Mouse (Mus musculus): Measurements from ENCODE around the gene Phpt1. TPM values are rescaled to one million over a fixed set of nuclear protein-coding genes. Genes with fewer than 3 reads are reported as not detected.

Phpt1 gene
- total and polyA plus RNA-seq, 2 experiments from 2014 or later = 37.9 to 248 TPM

DNA sequence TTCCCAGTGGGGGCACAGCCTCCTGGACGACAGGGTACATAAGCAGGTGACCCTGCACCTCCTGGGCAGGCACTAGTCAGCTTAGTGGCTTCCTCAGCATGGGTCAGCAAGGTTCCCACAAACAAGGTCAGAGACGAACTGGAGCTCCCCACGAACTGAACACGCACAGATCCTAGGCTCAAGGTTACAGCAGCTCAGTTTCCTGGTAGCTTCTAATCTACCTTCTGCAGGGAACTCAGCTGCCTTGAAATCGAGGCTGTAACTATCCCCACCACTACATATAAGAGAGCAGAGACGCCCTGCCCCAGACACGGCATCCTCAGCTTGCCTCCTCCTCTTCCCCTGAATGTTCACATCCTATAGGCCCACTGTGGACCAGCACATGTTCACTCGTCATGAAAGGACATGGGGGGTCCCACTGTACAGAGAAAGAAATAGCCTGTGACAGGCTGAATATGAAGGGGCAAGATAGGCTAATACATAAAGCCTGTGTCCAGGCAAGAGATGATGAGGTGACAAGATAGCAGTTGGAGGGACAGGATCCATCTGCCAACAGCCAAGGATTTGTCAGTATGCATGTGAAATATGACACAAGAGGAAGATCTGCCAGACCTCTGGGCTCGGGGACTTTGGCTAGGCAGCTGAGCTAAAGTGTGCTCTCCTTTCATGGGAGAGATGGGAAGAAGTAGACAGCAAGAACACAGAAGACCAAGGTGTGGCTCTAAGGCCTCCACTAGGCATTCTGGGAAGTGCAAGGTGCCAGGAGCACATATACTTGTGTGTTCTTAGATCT is 48.3 kb downstream of the Phpt1 start:
- peaks cover 94% of the 10 kb centered on the region for H3K36me3 ChIP-seq (replicated peaks; ENCODE audit: control insufficient read depth, insufficient read depth, low read length)
- 83% methylated on average over 9 of the region's 9 CpGs for WGBS
- ATAC-seq (ENCODE audit: insufficient read depth, low read depth) (no peak), DNase-seq (ENCODE audit: low spot score) (no peak)
- no peak for TF ChIP-seq CTCF (IDR thresholded peaks at IDR 0.05; ENCODE audit: low read depth)
- TF ChIP-seq EP300 (IDR thresholded peaks at IDR 0.05; ENCODE audit: low read depth) = no peak
- no peak overlapping the region for H3K4me3 ChIP-seq (ENCODE audit: low read depth, low read length)
- no peaks in the 10 kb centered on the region for H3K27me3 ChIP-seq (ENCODE audit: control insufficient read depth, insufficient read depth, low read length)
- no peak overlapping the region for H3K9ac ChIP-seq (replicated peaks; ENCODE audit: low read depth, low read length)
- no peaks in the 10 kb centered on the region for H3K4me1 ChIP-seq (ENCODE audit: control insufficient read depth, insufficient read depth)
- H3K9me3 ChIP-seq (replicated peaks; ENCODE audit: control insufficient read depth, low read length) = no peaks in the 10 kb centered on the region
- no peak overlapping the region for H3K4me2 ChIP-seq (ENCODE audit: low read depth, low read length)
- no peak overlapping the region for H3K27ac ChIP-seq (ENCODE audit: low read depth)

Other genes starting within 250 kb of the Phpt1 start
Only the 30 nearest of the 34 such genes appear.
- 1.3 and 10.9 TPM in 2 replicates for gene Uap1l1, start 209.5 kb downstream of the Phpt1 start, total RNA-seq (2014; rRNA removed; ENCODE audit: low replicate concordance)
- gene Uap1l1, start 209.5 kb downstream of the Phpt1 start, polyA plus RNA-seq (2015; fragmentation: Nextera tagmentation; extraction: Ambion mirVana) = 13.0 and 14.3 TPM in 2 replicates
- 14.0 and 26.1 TPM in 2 replicates for gene Sapcd2, start 202.9 kb downstream of the Phpt1 start, total RNA-seq (2014; rRNA removed; ENCODE audit: low replicate concordance)
- 5.6 and 6.4 TPM in 2 replicates for gene Sapcd2, start 202.9 kb downstream of the Phpt1 start, polyA plus RNA-seq (2015; fragmentation: Nextera tagmentation; extraction: Ambion mirVana)
- 7.9 and 44.8 TPM in 2 replicates for gene Entpd2, start 179.3 kb downstream of the Phpt1 start, total RNA-seq (2014; rRNA removed; ENCODE audit: low replicate concordance)
- 3.5 and 4.2 TPM in 2 replicates for gene Entpd2, start 179.3 kb downstream of the Phpt1 start, polyA plus RNA-seq (2015; fragmentation: Nextera tagmentation; extraction: Ambion mirVana)
- gene Npdc1, start 175.9 kb downstream of the Phpt1 start, total RNA-seq (2014; rRNA removed; ENCODE audit: low replicate concordance) = 43.0 and 49.7 TPM in 2 replicates
- gene Npdc1, start 175.9 kb downstream of the Phpt1 start, polyA plus RNA-seq (2015; fragmentation: Nextera tagmentation; extraction: Ambion mirVana) = 21.0 and 24.5 TPM in 2 replicates
- gene Fut7, start 152.0 kb downstream of the Phpt1 start, total RNA-seq (2014; rRNA removed; ENCODE audit: low replicate concordance) = not detected in 2 replicates
- gene Fut7, start 152.0 kb downstream of the Phpt1 start, polyA plus RNA-seq (2015; fragmentation: Nextera tagmentation; extraction: Ambion mirVana) = not detected in 2 replicates
- gene Abca2, start 146.5 kb downstream of the Phpt1 start, total RNA-seq (2014; rRNA removed; ENCODE audit: low replicate concordance) = 27.6 and 32.0 TPM in 2 replicates
- gene Abca2, start 146.5 kb downstream of the Phpt1 start, polyA plus RNA-seq (2015; fragmentation: Nextera tagmentation; extraction: Ambion mirVana) = 2.4 and 3.6 TPM in 2 replicates
- 2.4 and 4.5 TPM in 2 replicates for gene Clic3, start 118.4 kb downstream of the Phpt1 start, total RNA-seq (2014; rRNA removed; ENCODE audit: low replicate concordance)
- gene Clic3, start 118.4 kb downstream of the Phpt1 start, polyA plus RNA-seq (2015; fragmentation: Nextera tagmentation; extraction: Ambion mirVana) = 6.5 and 7.4 TPM in 2 replicates
- 71.9 and 90.7 TPM in 2 replicates for gene Paxx, start 114.1 kb downstream of the Phpt1 start, total RNA-seq (2014; rRNA removed; ENCODE audit: low replicate concordance)
- 42.7 and 45.5 TPM in 2 replicates for gene Paxx, start 114.1 kb downstream of the Phpt1 start, polyA plus RNA-seq (2015; fragmentation: Nextera tagmentation; extraction: Ambion mirVana)
- gene Ptgds, start 105.2 kb downstream of the Phpt1 start, total RNA-seq (2014; rRNA removed; ENCODE audit: low replicate concordance) = 708 and 711 TPM in 2 replicates
- gene Ptgds, start 105.2 kb downstream of the Phpt1 start, polyA plus RNA-seq (2015; fragmentation: Nextera tagmentation; extraction: Ambion mirVana) = 356 and 359 TPM in 2 replicates
- gene Lcn12, start 81.3 kb downstream of the Phpt1 start, total RNA-seq (2014; rRNA removed; ENCODE audit: low replicate concordance) = not detected in 2 replicates
- gene Lcn12, start 81.3 kb downstream of the Phpt1 start, polyA plus RNA-seq (2015; fragmentation: Nextera tagmentation; extraction: Ambion mirVana) = not detected in 2 replicates
- gene Fbxw5, start 74.5 kb downstream of the Phpt1 start, total RNA-seq (2014; rRNA removed; ENCODE audit: low replicate concordance) = 115 and 141 TPM in 2 replicates
- gene Fbxw5, start 74.5 kb downstream of the Phpt1 start, polyA plus RNA-seq (2015; fragmentation: Nextera tagmentation; extraction: Ambion mirVana) = 70.6 and 76.5 TPM in 2 replicates
- gene C8g, start 73.5 kb downstream of the Phpt1 start, total RNA-seq (2014; rRNA removed; ENCODE audit: low replicate concordance) = 1.6 and 9.0 TPM in 2 replicates
- gene C8g, start 73.5 kb downstream of the Phpt1 start, polyA plus RNA-seq (2015; fragmentation: Nextera tagmentation; extraction: Ambion mirVana) = 2.4 and 4.0 TPM in 2 replicates
- gene Traf2, start 28.3 kb downstream of the Phpt1 start, total RNA-seq (2014; rRNA removed; ENCODE audit: low replicate concordance) = 5.1 and 6.3 TPM in 2 replicates
- gene Traf2, start 28.3 kb downstream of the Phpt1 start, polyA plus RNA-seq (2015; fragmentation: Nextera tagmentation; extraction: Ambion mirVana) = 14.2 and 15.8 TPM in 2 replicates
- gene Edf1, start 17.4 kb downstream of the Phpt1 start, total RNA-seq (2014; rRNA removed; ENCODE audit: low replicate concordance) = 112 and 136 TPM in 2 replicates
- gene Edf1, start 17.4 kb downstream of the Phpt1 start, polyA plus RNA-seq (2015; fragmentation: Nextera tagmentation; extraction: Ambion mirVana) = 314 and 343 TPM in 2 replicates
- gene Mamdc4, start 379 bp downstream of the Phpt1 start, total RNA-seq (2014; rRNA removed; ENCODE audit: low replicate concordance) = 1.7 and 2.0 TPM in 2 replicates
- gene Mamdc4, start 379 bp downstream of the Phpt1 start, polyA plus RNA-seq (2015; fragmentation: Nextera tagmentation; extraction: Ambion mirVana) = 0.14 and 1.6 TPM in 2 replicates
- not detected in 2 replicates for gene Ajm1, start 6.5 kb upstream of the Phpt1 start, total RNA-seq (2014; rRNA removed; ENCODE audit: low replicate concordance)
- gene Ajm1, start 6.5 kb upstream of the Phpt1 start, polyA plus RNA-seq (2015; fragmentation: Nextera tagmentation; extraction: Ambion mirVana) = not detected in 2 replicates
- gene Rabl6, start 33.3 kb upstream of the Phpt1 start, total RNA-seq (2014; rRNA removed; ENCODE audit: low replicate concordance) = 52.1 and 89.9 TPM in 2 replicates
- 28.7 and 30.7 TPM in 2 replicates for gene Rabl6, start 33.3 kb upstream of the Phpt1 start, polyA plus RNA-seq (2015; fragmentation: Nextera tagmentation; extraction: Ambion mirVana)
- not detected in 2 replicates for gene Ccdc183, start 42.5 kb upstream of the Phpt1 start, total RNA-seq (2014; rRNA removed; ENCODE audit: low replicate concordance)
- 0.22 and 0.23 TPM in 2 replicates for gene Ccdc183, start 42.5 kb upstream of the Phpt1 start, polyA plus RNA-seq (2015; fragmentation: Nextera tagmentation; extraction: Ambion mirVana)
- 36.6 and 42.3 TPM in 2 replicates for gene Tmem141, start 46.8 kb upstream of the Phpt1 start, total RNA-seq (2014; rRNA removed; ENCODE audit: low replicate concordance)
- gene Tmem141, start 46.8 kb upstream of the Phpt1 start, polyA plus RNA-seq (2015; fragmentation: Nextera tagmentation; extraction: Ambion mirVana) = 36.8 and 38.4 TPM in 2 replicates
- 1.4 and 4.8 TPM in 2 replicates for gene Fcna, start 52.8 kb upstream of the Phpt1 start, total RNA-seq (2014; rRNA removed; ENCODE audit: low replicate concordance)
- 1.9 and 3.4 TPM in 2 replicates for gene Fcna, start 52.8 kb upstream of the Phpt1 start, polyA plus RNA-seq (2015; fragmentation: Nextera tagmentation; extraction: Ambion mirVana)
- gene Lcn8, start 77.9 kb upstream of the Phpt1 start, total RNA-seq (2014; rRNA removed; ENCODE audit: low replicate concordance) = not detected in 2 replicates
- not detected in 2 replicates for gene Lcn8, start 77.9 kb upstream of the Phpt1 start, polyA plus RNA-seq (2015; fragmentation: Nextera tagmentation; extraction: Ambion mirVana)
- gene Lcn5, start 82.7 kb upstream of the Phpt1 start, total RNA-seq (2014; rRNA removed; ENCODE audit: low replicate concordance) = not detected in 2 replicates
- gene Lcn5, start 82.7 kb upstream of the Phpt1 start, polyA plus RNA-seq (2015; fragmentation: Nextera tagmentation; extraction: Ambion mirVana) = not detected in 2 replicates
- gene Lcn6, start 101.6 kb upstream of the Phpt1 start, total RNA-seq (2014; rRNA removed; ENCODE audit: low replicate concordance) = not detected in 2 replicates
- gene Lcn6, start 101.6 kb upstream of the Phpt1 start, polyA plus RNA-seq (2015; fragmentation: Nextera tagmentation; extraction: Ambion mirVana) = not detected in 2 replicates
- gene Lcn10, start 107.5 kb upstream of the Phpt1 start, total RNA-seq (2014; rRNA removed; ENCODE audit: low replicate concordance) = not detected in 2 replicates
- not detected in 2 replicates for gene Lcn10, start 107.5 kb upstream of the Phpt1 start, polyA plus RNA-seq (2015; fragmentation: Nextera tagmentation; extraction: Ambion mirVana)
- gene Obp2a, start 124.8 kb upstream of the Phpt1 start, total RNA-seq (2014; rRNA removed; ENCODE audit: low replicate concordance) = not detected in 2 replicates
- not detected in 2 replicates for gene Obp2a, start 124.8 kb upstream of the Phpt1 start, polyA plus RNA-seq (2015; fragmentation: Nextera tagmentation; extraction: Ambion mirVana)
- 6.3 and 15.9 TPM in 2 replicates for gene Bmyc, start 131.5 kb upstream of the Phpt1 start, total RNA-seq (2014; rRNA removed; ENCODE audit: low replicate concordance)
- gene Bmyc, start 131.5 kb upstream of the Phpt1 start, polyA plus RNA-seq (2015; fragmentation: Nextera tagmentation; extraction: Ambion mirVana) = 35.3 and 38.7 TPM in 2 replicates
- gene Obp2b, start 161.8 kb upstream of the Phpt1 start, total RNA-seq (2014; rRNA removed; ENCODE audit: low replicate concordance) = not detected in 2 replicates
- gene Obp2b, start 161.8 kb upstream of the Phpt1 start, polyA plus RNA-seq (2015; fragmentation: Nextera tagmentation; extraction: Ambion mirVana) = not detected in 2 replicates
- not detected in 2 replicates for gene Lcn3, start 190.3 kb upstream of the Phpt1 start, total RNA-seq (2014; rRNA removed; ENCODE audit: low replicate concordance)
- not detected in 2 replicates for gene Lcn3, start 190.3 kb upstream of the Phpt1 start, polyA plus RNA-seq (2015; fragmentation: Nextera tagmentation; extraction: Ambion mirVana)
- gene Lcn11, start 201.8 kb upstream of the Phpt1 start, total RNA-seq (2014; rRNA removed; ENCODE audit: low replicate concordance) = not detected in 2 replicates
- not detected in 2 replicates for gene Lcn11, start 201.8 kb upstream of the Phpt1 start, polyA plus RNA-seq (2015; fragmentation: Nextera tagmentation; extraction: Ambion mirVana)
- not detected in 2 replicates for gene Gm13539, start 207.0 kb upstream of the Phpt1 start, total RNA-seq (2014; rRNA removed; ENCODE audit: low replicate concordance)
- gene Gm13539, start 207.0 kb upstream of the Phpt1 start, polyA plus RNA-seq (2015; fragmentation: Nextera tagmentation; extraction: Ambion mirVana) = not detected in 2 replicates